Mouse (Mus musculus) left cerebral cortex, adult 2 months (tissue): ENCODE data around the gene Epn3. TPM values are rescaled to one million over a fixed set of nuclear protein-coding genes. Genes with fewer than 3 reads are reported as not detected.
A peak's percentile ranks its signal among the peaks of the same experiment; 100 is the strongest.

Source experiments
- DNase-seq, 2 experiments: peaks; one replicate each; pipeline ENCODE4 v3.0.0; 2021 to 2022; ENCODE audit warnings: low spot score in 2 of 2, mixed read lengths in 1 of 2; ENCODE audit errors: extremely low spot score in 1 of 2
- H3K27ac ChIP-seq: fragments of 200-600 bp; 2 replicates; pipeline ENCODE4 v1.8.1; 2022
- H3K4me3 ChIP-seq: fragments of 200-600 bp; 2 replicates; pipeline ENCODE4 v1.8.1; 2022
- CTCF ChIP-seq: fragments of 200-600 bp; IDR thresholded peaks from 2 replicates; pipeline ENCODE4 v1.8.1; 2022; ENCODE audit warnings: antibody characterized with exemption, mild to moderate bottlenecking, moderate library complexity
- intact Hi-C: fragments of 180-260 bp; cut with DNase I; formaldehyde crosslinking; loops from one replicate; pipeline ENCODE4 v1.15.1; 2025
- long read RNA-seq, 2 experiments: library from polyadenylated mRNA; stranded (forward); transcript quantifications; one replicate each; pipeline ENCODE4 v2.0.0; 2021; ENCODE audit warnings: borderline mapping rate in 2 of 2
- total RNA-seq, 2 experiments: library from RNA; stranded (reverse); gene quantifications; 2 replicates each; pipeline ENCODE4 v1.2.3; 2021

Gene Epn3
- under 1 TPM; 0.79 TPM for total RNA-seq
- long read RNA-seq, experiment 1 = 0 reads
- long read RNA-seq, experiment 2 = 0 reads

GRCm38 (mm10) chr11:94499661-94500152 lies at the start of gene Epn3:
Epn3 (minus strand) TSS chr11:94499974.
- H3K27ac ChIP-seq = no peak within 1 kb of the TSS
- peak within 1 kb of the TSS; percentile 32 for H3K4me3 ChIP-seq
- no peak for DNase-seq
- intact Hi-C loops = no loop called here
- TF ChIP-seq CTCF = no peak

GRCm38 (mm10) chr11:94548888-94549690 lies 49.3 kb upstream of the Epn3 start, which contains the start of gene Rsad1:
Rsad1 (minus strand) TSS chr11:94549255.
- intact Hi-C loops = loop anchor here (2.0 to 10.0 kb wide), 5 partner anchors 58 to 404 kb away; partner anchors contain the start of gene Ankrd40
- TF ChIP-seq CTCF = peak; percentile 96
- peak; percentile 94 to 95 for DNase-seq
- H3K4me3 ChIP-seq = peak within 1 kb of the TSS; percentile 85
- peak within 1 kb of the TSS; percentile 95 for H3K27ac ChIP-seq

GRCm38 (mm10) chr11:94548041-94548784 lies 48.4 kb upstream of the Epn3 start:
- H3K4me3 ChIP-seq = peak overlapping the region; percentile 85
- H3K27ac ChIP-seq = peak overlapping the region; percentile 95
- no peak for TF ChIP-seq CTCF
- peak; percentile 54 to 55 for DNase-seq
- intact Hi-C loops = loop anchor here (2.0 to 10.0 kb wide), 5 partner anchors 57 to 403 kb away; partner anchors contain the start of gene Ankrd40

GRCm38 (mm10) chr11:94547271-94547670 lies 47.5 kb upstream of the Epn3 start:
- no peak overlapping the region for H3K4me3 ChIP-seq
- intact Hi-C loops = loop anchor here (5.0 to 10.0 kb wide), 3 partner anchors 125 to 402 kb away; no protein-coding TSS in a partner anchor
- TF ChIP-seq CTCF = no peak

GRCm38 (mm10) chr11:94546381-94546780 lies 46.6 kb upstream of the Epn3 start:
- no peak for DNase-seq
- TF ChIP-seq CTCF = no peak
- intact Hi-C loops = loop anchor here (5.0 to 10.0 kb wide), 3 partner anchors 124 to 402 kb away; no protein-coding TSS in a partner anchor
- H3K27ac ChIP-seq = no peak overlapping the region
- no peak overlapping the region for H3K4me3 ChIP-seq

More at GRCm38 (mm10) chr11:94547271-94547670, 47.5 kb upstream of the Epn3 start:
- no peak overlapping the region for H3K27ac ChIP-seq
- DNase-seq = no peak

GRCm38 (mm10) chr11:94544422-94544821 lies 44.6 kb upstream of the Epn3 start:
- no peak for TF ChIP-seq CTCF
- Histone ChIP-seq H3K27ac (peak overlapping the region; percentile 84), H3K4me3 (peak overlapping the region; percentile 47)
- intact Hi-C loops = loop anchor here (2.0 to 10.0 kb wide), 2 partner anchors 140 to 400 kb away; no protein-coding TSS in a partner anchor
- DNase-seq = peak in 1 of 2 experiments; percentile 39

- intact Hi-C loops = loop anchor here (2.0 to 10.0 kb wide), 2 partner anchors 139 to 399 kb away; no protein-coding TSS in a partner anchor
- Histone ChIP-seq H3K27ac (peak overlapping the region; percentile 26), H3K4me3 (peak overlapping the region; percentile 47)
- peak; percentile 95 for TF ChIP-seq CTCF
- DNase-seq = peak; percentile 86 to 94
These were observed 44.2 kb upstream of the Epn3 start for GRCm38 (mm10) chr11:94543932-94544331.

GRCm38 (mm10) chr11:94543344-94543743 lies 43.6 kb upstream of the Epn3 start:
- Histone ChIP-seq H3K27ac (peak overlapping the region; percentile 26; the same call in 1 of the 2 replicates), H3K4me3 (peak overlapping the region; percentile 47; the same call in 1 of the 2 replicates)
- TF ChIP-seq CTCF = no peak
- DNase-seq = no peak
- intact Hi-C loops = loop anchor here (10.0 kb wide), 1 partner anchor 399 kb away; no protein-coding TSS in a partner anchor

- TF ChIP-seq CTCF = no peak
- no peak overlapping the region for H3K27ac ChIP-seq
- no peak for DNase-seq
- H3K4me3 ChIP-seq = no peak overlapping the region
- intact Hi-C loops = loop anchor here (10.0 kb wide), 1 partner anchor 398 kb away; no protein-coding TSS in a partner anchor
These were observed 42.6 kb upstream of the Epn3 start for GRCm38 (mm10) chr11:94542400-94542799.

- Histone ChIP-seq H3K4me3 (no peak overlapping the region), H3K27ac (no peak overlapping the region)
- intact Hi-C loops = loop anchor here (10.0 kb wide), 1 partner anchor 395 kb away; no protein-coding TSS in a partner anchor
- no peak for DNase-seq
- no peak for TF ChIP-seq CTCF
These were observed 40.0 kb upstream of the Epn3 start for GRCm38 (mm10) chr11:94539761-94540160.

- Histone ChIP-seq H3K27ac (no peak overlapping the region), H3K4me3 (no peak overlapping the region)
- TF ChIP-seq CTCF = no peak
- intact Hi-C loops = no loop called here
- no peak for DNase-seq
These were observed 39.0 kb upstream of the Epn3 start for GRCm38 (mm10) chr11:94538733-94539292.
